Mouse (Mus musculus): Measurements from ENCODE around the gene Foxq1. TPM values are rescaled to one million over a fixed set of nuclear protein-coding genes. Genes with fewer than 3 reads are reported as not detected.

The Foxq1 gene
- total RNA-seq, 2 experiments from 2014 or later = not detected

- DNase-seq = no peak
- intact Hi-C loops (cut with DNase I) = no loop called here
Measured at GRCm38 (mm10) chr13:31567617-31568294, 11.8 kb downstream of the Foxq1 start.

GRCm38 (mm10) chr13:31572806-31573508 is 17.0 kb downstream of the Foxq1 start:
- intact Hi-C loops (cut with DNase I) = no loop called here
- DNase-seq = no peak

DNA sequence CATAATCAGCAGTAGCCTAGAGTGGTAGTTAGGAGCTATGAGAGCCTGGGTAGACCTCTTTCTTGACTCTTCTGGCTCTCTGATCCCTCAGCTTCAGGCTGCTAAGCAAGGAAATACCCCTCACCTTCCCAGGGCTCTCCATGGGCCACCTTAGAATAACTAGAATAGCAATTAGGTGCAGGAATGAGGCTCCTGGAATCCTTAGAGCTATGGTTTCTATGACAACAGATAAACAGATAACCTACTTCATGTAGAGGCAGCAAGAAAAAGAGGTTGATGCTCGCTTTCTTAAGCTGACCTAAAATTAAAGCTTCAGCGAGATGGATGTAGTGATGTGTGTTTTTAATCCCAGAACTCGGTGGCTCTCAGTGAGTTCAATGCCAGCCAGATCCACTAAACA is 18.7 kb downstream of the Foxq1 start:
- no peak for DNase-seq
- intact Hi-C loops (cut with DNase I) = no loop called here

- no peak for DNase-seq
- intact Hi-C loops (cut with DNase I) = no loop called here
Measured at GRCm38 (mm10) chr13:31576696-31577095, 20.8 kb downstream of the Foxq1 start.

GRCm38 (mm10) chr13:31577576-31577975 is 21.6 kb downstream of the Foxq1 start:
- intact Hi-C loops (cut with DNase I) = no loop called here
- DNase-seq = no peak

DNA sequence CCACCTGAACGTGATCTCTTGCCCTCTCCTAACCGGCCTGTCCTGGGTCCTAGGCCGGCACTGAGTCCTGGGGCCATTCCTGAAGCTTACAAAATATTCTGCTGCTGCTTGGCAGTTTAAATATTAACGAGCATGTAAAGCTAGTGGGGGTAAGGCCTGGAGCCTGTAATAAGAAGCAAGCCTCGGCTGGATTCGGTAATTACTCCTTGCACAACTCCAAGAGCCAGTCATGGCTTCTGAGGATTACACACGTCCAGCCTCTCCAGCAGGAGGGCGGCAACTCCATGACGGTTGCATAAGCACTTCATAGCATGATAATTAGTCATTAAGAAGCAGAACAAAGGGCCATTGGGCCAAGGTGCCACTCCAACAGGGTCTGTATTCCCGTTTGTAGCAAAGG is 22.5 kb downstream of the Foxq1 start:
- intact Hi-C loops (cut with DNase I) = no loop called here
- DNase-seq = no peak

DNA sequence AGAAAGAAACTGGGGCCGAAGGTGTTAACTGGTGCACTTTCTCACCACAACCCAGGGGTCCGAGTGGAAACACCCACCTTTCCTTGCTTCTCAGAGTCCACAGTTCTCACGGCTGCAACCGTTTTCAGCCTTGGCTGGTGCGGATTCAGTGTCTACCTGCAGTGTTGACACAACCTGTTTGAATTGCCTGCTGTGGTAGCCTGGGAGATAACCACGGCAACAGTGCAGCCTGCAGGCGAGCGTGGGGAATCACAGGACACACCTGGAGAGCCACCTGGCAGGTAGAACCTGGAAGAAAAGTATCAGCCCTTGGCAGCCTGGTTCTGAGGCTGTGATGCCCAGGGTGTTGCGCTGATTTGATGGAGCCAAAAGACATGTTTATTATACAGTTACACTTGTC is 23.9 kb downstream of the Foxq1 start:
- DNase-seq = no peak
- intact Hi-C loops (cut with DNase I) = no loop called here

- no peak for DNase-seq
- intact Hi-C loops (cut with DNase I) = no loop called here
Measured at GRCm38 (mm10) chr13:31587341-31587740, 31.4 kb downstream of the Foxq1 start.

DNA sequence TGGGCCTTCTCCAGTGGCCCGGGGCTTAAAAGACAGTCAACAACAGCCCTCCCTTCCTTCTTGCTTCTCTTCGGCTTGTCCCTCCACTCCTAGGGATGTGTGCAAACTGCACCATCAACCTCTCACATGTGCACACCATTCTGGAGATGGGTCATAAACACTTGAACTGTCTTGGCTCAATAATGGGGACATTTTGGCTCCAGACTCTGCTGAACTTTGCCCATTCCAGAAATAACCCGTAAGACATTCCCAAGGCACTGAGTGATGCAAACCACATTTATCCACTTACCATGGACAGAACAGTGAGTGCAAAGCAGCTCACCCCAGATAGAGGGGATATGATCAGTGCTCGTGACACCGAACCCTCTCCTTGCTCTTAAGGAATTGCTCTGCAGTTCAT is 43.6 kb downstream of the Foxq1 start:
- intact Hi-C loops (cut with DNase I) = no loop called here
- no peak for DNase-seq

GRCm38 (mm10) chr13:31603964-31604363 is 48.0 kb downstream of the Foxq1 start:
- no peak for DNase-seq
- intact Hi-C loops (cut with DNase I) = no loop called here

Other genes with a start within 250 kb of the Foxq1 start
- gene A530084C06Rik, start 3.2 kb downstream of the Foxq1 start, total RNA-seq (2021) = not detected
- not detected for gene Foxf2, start 69.7 kb downstream of the Foxq1 start, total RNA-seq (2021)

All from gastrocnemius, postnatal 36 days (tissue).